Mouse (Mus musculus) stomach, embryonic 15.5 days (tissue): Measurements from ENCODE around the gene Slamf1. TPM values are rescaled to one million over a fixed set of nuclear protein-coding genes. Genes with fewer than 3 reads are reported as not detected.

Source experiments
- polyA plus RNA-seq: library from polyadenylated mRNA; unstranded; fragments of >200 nt; fragmentation: Nextera tagmentation; extraction: Ambion mirVana; gene quantifications from 2 replicates; pipeline ENCODE4 v1.2.1, GENCODE M21; 2015

Gene Slamf1
- polyA plus RNA-seq, 1 experiment from 2014 or later, result 0.31 TPM

Other genes with a start within 250 kb of the Slamf1 start
- 0.23 TPM in 1 of 2 replicates, not detected in the other for gene Itln1, start 231.8 kb upstream of the Slamf1 start, polyA plus RNA-seq
- 0.50 and 1.1 TPM in 2 replicates for gene Cd244a, start 207.9 kb upstream of the Slamf1 start, polyA plus RNA-seq
- gene Ly9, start 159.7 kb upstream of the Slamf1 start, polyA plus RNA-seq, result 0.71 and 0.76 TPM in 2 replicates
- 0.23 and 0.36 TPM in 2 replicates for gene Slamf7, start 114.1 kb upstream of the Slamf1 start, polyA plus RNA-seq
- gene Cd48, start 85.1 kb upstream of the Slamf1 start, polyA plus RNA-seq, result 4.7 and 6.1 TPM in 2 replicates
- 2.2 and 3.2 TPM in 2 replicates for gene Cd84, start 72.6 kb downstream of the Slamf1 start, polyA plus RNA-seq
- 0.05 TPM in 1 of 2 replicates, not detected in the other for gene Gm10521, start 128.5 kb downstream of the Slamf1 start, polyA plus RNA-seq
- 0.45 and 1.0 TPM in 2 replicates for gene Slamf6, start 150.4 kb downstream of the Slamf1 start, polyA plus RNA-seq